Mouse (Mus musculus): ENCODE results near the gene Rag1. TPM values are rescaled to one million over a fixed set of nuclear protein-coding genes. Genes with fewer than 3 reads are reported as not detected.
A peak's percentile ranks its signal among the peaks of the same experiment; 100 is the strongest.

Rag1 gene
- polyA plus RNA-seq, 3 experiments from 2014 or later: not detected

DNA sequence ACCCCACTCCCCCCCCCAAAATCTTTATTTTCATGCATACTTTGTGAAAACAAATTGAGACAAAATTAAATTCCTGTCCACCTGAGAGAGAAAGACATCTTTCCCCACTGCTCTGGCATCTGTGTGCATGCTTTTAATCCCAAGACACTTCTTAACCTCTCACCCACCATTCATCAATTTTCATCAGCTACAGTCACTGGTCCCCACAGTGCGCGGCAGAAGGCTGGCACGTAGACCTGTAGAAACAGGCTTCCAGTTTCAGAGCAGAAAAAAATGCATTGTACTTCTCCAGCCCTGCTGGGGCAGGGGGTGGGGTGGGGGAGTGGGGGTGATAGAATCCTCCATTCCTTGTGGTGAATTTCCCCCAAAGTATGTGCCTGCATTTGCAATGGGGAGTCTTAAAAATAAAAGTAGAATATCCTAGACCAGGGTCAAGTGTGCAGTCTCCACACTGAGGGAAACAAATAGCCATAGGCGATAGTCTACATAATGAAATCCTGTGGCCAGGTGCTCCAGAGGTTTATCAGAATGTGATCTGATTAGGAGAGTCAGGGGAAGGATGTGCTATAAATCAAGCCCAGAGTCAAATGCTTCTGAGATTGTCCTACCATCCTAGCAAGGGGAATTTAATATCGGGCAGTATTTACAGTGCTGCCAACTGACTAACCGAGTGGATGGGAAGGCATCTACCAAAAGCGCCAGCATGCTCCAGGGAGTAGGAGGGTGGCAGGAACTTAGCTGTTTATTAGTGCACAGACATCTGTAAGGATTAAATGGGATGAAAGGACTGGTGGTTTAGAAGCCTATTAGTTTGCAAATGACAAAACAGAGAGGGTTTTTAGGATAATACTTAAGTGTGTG is 10.1 kb downstream of the Rag1 start:
- ATAC-seq: no peak

DNA sequence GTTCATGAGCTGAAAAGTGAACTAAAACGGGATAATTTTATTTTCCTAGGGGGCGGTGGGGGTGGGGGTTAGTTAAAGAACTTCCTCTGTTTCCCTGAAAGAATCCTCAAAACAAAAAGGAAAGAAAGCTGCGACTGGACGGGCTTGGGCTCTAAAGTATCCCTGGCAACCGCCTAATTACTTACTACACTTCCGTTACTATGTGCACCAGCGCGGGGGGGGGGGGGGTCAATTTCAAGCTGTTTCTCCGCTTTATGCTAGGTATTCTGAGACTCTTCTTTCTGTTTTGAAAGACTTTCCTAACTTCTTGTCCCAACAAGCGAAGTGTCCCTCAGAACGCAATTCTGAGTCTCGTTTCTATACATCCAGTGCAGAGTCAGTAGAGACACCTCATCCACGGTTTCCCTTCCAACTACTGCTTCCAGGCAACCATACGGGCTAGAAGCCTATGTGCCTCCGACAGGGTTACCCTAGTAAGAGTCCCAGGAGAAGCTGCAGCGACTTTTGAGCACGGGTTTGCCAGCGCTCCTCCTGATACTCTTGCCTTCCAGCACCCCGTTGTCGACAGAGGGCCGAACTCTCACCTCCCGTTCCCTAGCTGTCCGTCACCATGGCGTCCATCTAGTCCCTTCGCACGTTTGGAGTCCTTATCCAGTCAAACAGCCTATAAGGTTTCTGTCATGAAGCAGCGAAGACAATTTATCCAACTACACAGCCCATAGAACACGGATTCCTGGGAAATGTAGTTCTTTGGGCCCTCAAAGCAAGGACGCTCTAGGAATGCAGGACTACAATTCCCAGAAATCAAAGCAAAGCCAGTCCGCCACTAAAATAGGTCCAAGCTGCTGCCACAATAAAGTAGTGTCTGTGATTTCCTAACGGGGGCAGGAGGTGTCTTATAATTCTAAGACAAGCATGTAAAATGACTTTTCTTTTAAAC is 20.7 kb downstream of the Rag1 start:
- ATAC-seq: peak; percentile 83

DNA sequence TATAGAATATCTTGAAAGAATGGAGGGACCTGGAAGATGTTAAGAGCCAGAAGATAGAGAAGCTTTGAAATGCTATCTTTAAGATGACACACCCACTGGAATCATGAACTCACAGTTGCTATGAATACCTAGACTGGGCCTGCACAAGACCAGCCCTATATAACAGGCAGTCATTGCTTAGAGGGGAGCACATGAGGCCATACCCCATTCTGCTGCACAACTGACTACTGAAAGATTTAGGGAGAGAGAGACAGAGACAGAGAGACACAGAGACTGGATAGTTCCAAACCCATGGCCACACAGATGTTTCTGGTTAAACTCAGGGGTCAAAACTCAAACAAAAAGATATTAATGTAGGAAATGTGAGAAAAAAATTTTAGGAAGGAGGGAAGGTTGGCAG is 22.1 kb downstream of the Rag1 start:
- ATAC-seq: no peak

DNA sequence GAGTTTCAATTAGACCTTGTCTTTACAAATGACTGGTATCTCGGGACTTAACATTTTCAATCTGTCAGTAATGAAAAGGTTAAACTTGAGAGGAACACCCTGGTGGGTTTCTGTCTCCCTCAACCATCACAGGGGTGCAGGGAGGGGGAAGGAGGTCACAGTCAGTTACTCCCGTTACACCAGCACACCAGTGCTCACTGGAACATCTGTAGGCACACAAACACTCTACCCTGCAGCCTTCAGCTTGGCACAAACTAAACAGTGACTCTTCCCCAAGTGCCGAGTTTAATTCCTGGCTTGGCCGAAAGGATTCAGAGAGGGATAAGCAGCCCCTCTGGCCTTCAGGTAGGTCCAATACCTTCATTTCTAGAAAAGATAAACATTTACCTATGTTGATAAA is 24.8 kb downstream of the Rag1 start, which contains the start of gene Rag2:
Rag2 (plus strand) TSS at position 193 of the 400 bp plus-strand sequence.
- ATAC-seq: no peak

DNA sequence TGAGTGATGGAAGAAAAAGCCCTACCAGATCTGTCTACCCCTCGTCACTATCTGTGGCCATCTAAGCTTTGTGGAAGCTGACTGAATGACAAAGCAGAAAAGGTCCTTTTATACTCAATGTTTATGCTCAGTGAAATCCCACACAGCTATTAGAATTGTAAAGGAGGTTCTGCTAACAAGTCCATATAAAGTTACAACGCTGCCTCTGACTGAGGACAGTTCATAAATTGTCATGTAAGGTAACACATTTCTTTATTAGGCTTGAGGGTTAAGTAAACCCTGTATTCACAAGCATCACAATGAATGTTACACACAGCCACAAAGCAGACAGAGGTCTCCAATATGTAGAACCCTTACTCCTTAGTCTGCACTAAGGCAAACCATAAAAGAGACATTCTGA is 25.3 kb downstream of the Rag1 start:
- no peak for ATAC-seq

DNA sequence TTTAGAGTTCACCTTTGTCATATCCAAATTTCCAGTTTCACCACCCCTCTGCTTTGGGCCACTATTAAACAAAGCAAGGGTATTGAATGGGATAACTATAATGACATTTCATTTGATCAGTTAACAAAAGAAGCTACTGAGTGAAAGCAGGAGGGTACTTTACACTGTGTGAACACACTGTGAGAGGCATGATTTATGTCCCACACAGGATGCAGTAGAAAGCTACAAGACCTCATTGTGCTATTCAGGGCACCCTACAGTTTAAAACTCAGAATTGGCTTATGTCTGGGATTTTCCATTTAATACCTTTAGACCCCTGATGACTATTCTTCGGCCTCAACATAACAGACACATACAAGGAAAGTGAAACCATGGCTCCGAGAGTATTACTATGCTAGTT is 26.3 kb downstream of the Rag1 start:
- ATAC-seq: no peak

DNA sequence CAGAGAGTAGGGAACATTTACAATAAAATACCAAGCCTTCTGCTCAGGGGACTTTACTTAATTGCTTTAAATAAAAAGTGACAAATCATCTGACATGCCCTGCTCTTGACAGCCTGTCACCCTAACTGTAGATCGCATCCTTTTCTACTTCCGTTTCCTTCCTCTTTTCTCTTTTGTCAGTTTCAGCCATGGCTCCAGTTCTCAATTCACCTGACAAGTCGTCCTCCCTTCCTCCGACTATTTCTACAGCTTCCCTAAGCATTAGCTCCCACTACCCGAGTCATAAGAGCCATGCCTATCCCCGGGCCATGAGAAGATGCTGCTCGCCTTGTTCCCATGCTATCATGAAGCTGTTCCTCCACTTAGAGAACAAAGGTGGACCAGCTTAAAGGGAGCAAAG is 27.7 kb downstream of the Rag1 start:
- no peak for ATAC-seq

DNA sequence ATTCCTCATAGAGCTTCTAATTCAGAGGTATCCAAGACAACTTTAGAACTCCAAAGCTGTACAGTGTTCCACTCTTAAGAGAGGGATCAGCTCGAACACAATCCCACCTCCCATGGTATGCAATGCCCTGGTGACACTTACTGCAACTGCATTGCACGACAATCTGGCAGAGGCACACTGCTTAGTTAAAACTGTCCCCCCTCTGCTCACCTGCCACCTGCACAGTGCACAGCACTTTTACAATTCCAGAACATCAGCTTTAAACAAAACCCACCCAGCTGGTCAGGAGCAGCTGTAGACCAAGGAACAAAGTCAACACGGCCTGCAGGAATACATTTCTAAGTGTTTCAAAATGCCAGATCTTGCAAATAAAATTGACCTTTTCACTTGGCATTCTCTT is 28.4 kb downstream of the Rag1 start:
- ATAC-seq: no peak

DNA sequence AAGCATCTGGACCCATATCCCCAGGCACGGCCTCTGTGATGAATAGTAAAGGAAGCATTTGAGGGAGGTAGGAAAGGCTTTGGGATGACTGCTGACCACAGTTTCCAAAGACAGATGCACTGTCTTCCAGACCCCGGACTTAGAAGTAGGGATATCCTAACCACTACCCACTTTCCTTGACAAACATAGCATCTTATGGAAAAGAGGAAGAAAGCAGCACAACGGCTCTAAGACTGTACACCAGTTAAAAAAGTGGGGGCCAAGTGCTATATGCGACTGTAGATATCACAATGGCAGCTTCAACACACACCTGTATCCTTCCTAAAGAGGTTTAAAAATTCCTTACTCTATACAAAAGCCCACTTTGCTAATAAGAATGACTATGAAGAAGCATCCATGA is 30.9 kb downstream of the Rag1 start:
- no peak for ATAC-seq

DNA sequence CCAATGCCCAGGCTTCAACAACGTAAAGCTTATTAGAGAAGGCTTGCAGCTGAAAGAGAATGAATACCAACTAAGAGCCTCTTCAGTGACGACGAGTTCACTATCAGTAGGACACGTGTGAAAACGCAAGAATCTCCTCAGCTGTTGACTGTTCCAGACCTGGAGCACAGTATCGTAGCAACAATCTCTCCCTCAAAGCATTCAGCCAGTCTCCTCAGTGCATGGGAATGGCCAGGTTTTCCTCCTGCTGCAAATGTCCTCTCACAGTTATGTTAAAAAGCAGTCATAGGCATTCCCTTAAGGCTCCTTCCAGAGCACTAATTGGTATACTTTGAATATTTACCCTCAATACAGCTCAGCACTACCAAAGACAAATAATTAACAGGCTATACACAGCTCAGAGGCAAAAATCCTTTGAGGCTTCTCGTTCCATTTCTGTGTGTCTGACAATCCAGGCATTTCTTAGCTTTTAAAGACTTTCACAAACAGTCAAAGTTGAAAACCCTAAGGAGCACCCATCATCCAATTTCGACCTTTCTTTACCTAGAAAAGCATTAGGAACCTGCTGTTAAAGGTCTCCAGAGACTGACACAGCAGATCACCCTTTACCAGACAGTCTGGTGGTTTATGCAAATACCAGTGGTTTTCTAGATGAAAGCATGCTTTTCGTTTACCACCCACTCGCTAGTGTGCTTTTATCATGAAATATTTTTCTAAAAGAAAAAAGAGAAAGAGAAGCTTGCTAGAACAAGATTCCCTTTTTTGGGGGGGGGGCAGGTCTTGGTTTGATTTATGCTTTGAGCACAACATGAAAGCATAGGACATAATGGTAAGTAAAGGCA is 33.6 kb downstream of the Rag1 start:
- peak; percentile 87 for ATAC-seq

DNA sequence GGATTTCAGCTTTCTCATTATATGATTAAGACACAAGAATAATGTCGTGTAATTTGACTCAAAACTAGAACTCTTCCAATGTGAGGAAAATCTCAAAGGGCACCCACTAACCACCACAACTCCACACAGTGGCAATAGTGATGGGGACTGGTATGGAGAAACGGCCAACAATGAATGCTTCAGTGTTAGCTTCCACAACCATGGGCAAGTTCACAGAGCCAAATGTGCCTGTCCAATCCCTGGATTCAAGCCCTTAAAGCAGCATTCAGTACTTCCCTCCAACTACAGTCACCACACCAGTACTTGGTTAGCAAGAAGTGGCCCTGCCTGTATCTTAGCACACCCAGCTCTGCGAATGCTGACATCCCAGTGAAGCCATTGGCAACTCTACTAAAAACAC is 38.4 kb downstream of the Rag1 start:
- ATAC-seq: no peak

DNA sequence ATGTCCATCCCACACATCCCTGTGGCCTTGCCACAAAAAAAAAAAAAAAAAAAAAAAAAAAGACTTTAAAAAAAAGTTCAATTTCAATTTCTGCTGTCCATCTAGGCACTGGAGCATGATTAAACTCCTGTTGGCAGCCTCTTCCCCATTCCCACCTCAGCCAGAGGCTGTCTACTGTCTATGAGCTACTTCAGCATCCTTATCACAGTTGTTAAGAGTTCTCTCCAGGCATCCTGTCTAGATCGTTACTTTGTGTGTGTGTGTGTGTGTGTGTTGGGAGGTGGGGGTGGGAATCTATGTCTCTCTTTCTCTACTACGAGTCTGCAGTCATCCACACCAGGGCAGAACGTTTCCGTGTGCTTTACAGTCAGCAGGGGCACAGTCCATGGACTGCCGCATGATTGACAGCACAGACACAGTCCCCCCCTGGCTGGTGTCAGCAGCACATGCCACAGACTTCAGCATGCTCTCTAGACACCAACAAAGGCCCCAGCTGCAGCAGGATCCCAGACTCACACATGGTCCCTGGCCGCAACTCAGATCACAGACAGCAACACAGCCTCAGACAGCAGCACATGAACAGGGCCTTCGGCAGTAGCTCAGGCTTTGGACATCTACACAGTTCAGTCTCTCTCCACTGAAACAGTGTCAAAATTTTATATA is 40.9 kb downstream of the Rag1 start:
- ATAC-seq: no peak

DNA sequence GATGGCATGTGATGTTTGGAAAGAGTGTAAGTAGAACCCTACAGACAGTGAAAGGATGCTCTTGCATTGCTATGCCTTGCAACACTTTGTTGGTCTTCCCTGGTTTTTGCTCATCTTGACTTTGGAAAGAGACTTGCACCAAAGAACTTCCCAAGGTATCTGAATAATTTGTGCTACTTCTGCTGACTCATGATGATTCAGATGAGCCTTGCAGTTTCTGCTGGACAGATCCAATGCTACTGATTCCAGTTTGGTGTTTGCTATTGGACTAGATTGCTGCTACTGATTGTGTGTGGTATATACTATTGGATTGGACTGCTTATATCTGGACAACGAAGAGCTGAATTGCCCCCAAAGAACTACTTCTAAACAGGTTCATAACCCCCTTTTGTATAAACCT is 46.2 kb downstream of the Rag1 start:
- ATAC-seq: no peak

DNA sequence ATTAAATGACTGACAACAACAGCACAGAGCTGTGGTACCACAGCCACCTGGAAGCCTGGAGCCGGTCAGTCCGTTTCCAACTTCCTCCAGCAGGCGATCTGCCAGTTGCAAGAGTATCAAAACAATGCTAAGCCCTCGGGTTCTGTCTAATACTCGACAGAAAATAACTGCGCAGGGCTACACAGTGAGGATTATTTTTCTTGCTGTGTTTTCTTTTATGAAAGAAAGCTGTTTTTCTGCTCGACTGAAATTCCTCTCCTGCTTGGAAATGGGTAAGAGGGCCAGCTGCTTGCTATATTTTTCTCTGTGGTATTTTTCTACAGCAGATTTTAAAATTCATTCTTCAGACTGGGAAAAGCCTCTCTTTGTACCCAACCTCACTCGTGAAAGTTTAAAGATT is 48.6 kb downstream of the Rag1 start:
- ATAC-seq: no peak

DNA sequence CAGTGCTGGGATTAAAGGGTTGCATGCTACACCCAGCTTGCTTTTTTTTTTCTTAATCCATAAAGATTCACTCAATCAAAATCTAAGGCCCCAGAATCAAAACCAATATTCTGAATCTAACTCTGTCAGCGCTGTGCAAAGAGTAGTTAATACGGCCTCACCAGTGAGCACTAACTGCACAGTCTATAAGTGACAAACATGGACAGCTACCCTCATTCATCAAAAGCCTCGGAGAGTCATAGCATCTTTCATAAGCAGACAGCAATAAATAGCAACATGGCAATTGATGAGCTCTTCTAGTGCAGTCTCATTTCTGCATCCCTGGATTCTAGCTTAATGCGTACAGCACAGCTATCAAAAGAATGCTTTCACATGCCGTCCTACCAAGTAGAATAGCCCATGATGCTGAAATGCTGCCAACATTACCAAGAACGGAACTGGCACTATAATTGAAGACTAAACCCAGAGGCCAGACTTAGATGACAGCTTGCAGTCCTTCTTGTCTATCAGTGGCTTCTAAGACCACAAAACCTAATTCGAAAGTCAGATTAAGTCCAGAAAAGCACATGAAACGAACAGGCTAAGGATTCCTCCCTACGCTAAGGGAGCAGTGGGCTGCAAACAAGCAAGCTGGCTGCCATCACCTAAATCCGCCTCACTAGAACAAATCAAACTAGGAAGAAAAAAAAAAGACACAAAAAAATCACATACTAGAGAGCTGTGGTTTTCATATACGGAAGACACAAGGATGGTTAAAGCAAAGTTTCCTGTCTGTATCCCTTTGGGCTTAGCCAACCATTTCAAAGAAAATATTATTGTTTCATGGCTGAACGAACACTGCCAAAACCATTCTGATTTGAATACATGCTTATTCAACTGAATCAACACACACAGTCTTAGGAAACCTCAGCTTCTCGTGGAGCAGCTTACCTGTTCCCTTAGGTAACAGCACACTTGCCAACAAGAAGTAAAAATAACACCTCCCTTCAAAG is 50.8 kb downstream of the Rag1 start:
- no peak for ATAC-seq

DNA sequence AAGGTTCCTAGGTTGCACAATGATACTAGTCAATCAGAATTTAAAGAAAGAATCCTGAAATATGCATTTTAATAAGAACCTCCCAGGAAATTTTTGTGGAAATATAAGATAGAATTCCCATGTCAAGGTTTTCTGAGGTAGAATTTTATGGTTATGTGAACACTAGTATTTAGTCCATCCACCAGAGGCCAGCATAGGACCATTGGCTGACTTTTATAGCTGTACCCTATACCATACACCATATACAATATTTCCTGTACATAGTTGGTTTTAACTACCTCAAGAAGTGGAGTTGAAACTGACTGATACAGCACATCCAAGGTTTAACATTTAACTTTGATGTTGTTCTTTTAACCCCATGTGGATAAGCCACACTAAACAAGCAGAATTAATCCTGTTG is 52.1 kb downstream of the Rag1 start:
- ATAC-seq: no peak

DNA sequence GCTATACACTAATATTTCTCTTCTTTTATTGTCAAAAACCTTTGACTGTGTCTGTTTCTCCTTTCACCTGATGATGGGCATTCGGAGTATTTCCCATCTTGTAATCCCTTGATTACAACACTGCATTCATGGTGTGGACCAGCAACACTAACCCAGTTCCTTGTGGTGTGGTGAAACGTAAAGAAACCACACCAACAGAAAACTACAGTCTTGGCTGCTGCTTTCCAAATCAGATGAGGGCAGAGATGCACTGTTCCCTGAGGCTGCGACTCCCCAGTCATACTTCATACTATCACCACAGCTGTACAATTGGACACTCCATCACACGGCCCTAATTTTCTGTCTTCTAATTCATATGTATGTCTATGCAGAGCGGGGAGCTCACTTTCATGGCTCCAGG is 54.6 kb downstream of the Rag1 start:
- no peak for ATAC-seq

DNA sequence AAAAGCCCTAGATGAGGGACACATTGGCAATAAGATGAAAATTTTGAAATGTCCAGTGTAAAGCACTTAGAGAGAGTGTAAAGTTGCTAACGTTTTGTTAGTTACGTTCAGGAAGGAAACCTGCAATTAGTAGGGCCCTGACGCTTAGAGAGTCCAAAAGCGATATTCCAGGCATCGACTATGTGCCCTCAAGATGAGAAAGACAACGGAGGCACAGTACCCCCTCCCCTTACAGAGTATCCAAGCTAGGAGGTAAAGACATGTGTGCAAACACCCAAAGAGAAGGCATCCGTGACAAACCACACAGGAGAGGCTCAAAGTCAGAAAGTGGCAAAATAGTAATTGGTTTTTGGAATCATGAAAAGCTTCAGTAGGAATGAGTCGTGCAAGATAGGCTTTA is 56.4 kb downstream of the Rag1 start:
- ATAC-seq: no peak

DNA sequence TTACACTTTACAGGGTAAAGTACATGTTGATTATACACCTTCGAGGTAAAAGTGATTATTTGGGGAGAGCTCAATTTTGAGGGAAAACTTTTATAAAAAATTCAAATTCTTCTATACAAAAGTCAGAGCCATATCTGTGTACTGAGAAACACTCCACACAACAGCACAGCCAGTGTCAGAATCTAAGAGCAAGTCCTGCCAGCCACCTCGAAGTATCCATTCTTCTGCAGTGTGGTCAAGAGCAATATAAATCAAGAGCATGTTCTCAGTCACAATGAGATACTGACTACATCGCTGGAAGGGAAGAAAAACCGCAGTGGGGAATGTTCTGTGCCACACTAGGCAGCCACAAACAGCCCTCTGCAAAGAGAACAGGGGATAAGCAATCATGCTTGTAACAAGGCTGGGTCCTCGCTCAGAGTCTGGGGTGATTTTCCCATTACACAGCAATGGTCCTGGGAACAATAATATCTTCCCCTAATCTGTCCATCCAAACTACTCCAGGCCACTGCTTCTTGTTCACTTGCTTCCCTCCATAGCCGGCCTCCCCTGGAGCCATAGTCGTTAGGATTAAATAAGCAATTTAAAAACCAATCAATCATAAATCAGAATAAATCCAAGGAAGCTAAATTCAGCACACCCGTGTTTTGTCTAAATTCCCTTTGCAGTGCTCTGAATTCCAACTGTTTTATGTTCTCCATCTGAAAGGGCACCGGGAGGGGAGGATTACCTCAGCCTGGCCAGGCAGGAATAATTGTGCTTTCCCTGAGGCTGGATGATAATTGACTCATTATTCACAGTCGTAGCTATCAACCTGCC is 57.1 kb downstream of the Rag1 start:
- no peak for ATAC-seq

DNA sequence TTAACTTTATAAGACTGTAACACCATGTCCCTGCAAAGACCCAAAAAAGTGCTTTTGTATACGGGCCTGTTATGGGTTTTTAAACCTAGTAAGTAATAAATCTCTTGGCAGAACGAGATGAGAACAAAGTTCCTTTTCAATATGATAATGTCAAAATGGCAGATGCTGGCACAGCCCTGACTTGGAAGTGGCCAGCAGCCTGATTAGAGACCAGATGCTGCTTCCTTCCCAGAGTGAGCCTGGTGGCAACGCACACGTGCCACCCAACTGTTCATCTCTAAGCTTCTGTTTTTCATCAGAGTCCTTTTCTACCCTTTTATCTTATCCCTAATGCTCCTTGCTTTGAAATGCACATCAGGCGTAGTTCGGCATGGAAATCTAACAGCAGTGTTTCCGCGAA is 57.9 kb downstream of the Rag1 start:
- ATAC-seq: no peak
